Mouse (Mus musculus) liver, adult 2 months (tissue): ENCODE results near the gene Dcaf17.

ENCODE experiments used
- CTCF ChIP-seq: fragments of 200-500 bp; IDR thresholded peaks from 2 replicates; pipeline ENCODE4 v1.5.1; 2011; ENCODE audit warnings: low read depth, low read length, control low read depth
- POLR2A ChIP-seq: fragments of 200-500 bp; IDR thresholded peaks from 2 replicates; pipeline ENCODE4 v1.6.1; 2011; ENCODE audit warnings: low read length, control low read depth; ENCODE audit not compliant: insufficient read depth; ENCODE audit errors: extremely low read depth

- TF ChIP-seq POLR2A (no peak), CTCF (no peak)
These were observed 8.3 kb upstream of the Dcaf17 start for GRCm38 (mm10) chr2:71046751-71047320.
